Mouse (Mus musculus) thymus, postnatal 14 days (tissue): ENCODE data around the gene Itih4.

Experiments used
- DNase-seq: peaks from one replicate; pipeline ENCODE4 v3.0.0; 2021

Gene Itih4

GRCm38 (mm10) chr14:30943860-30944674 is 57.8 kb downstream of the Itih4 start:
- peak; percentile 60 for DNase-seq

DNA sequence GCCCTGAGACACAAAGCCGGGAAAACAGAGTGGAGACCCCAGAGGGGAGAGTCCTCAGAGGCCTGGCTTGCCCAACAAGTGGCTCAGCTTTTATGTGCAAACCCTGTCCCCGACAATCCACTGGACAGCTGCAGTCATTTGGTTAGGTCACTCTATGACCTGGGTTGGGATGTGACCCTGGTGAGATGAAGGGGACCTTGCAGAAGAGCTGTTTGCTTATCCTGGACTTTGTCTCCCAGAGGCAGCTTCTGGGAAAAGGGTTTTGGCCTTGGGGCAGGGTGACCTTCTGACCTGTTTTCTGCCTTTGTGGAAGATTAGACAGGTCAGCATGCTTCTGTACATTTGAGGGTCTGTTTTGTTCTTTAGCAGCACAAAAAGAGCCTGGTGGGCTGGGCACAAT is 58.5 kb downstream of the Itih4 start:
- DNase-seq: no peak

GRCm38 (mm10) chr14:30949986-30950385 is 63.7 kb downstream of the Itih4 start:
- DNase-seq: no peak

- DNase-seq: peak; percentile 97
Observed at GRCm38 (mm10) chr14:30951154-30951825, 65.0 kb downstream of the Itih4 start, which contains the start of gene Nek4. TSS of gene Nek4 (plus strand) at chr14:30951377.
